Mouse (Mus musculus): ENCODE data around the gene Pold2. TPM values are rescaled to one million over a fixed set of nuclear protein-coding genes. Genes with fewer than 3 reads are reported as not detected.

Pold2 gene
- polyA plus RNA-seq, 1 experiment from 2014 or later: 127 TPM

- Histone ChIP-seq H3K27ac (no peak overlapping the region), H3K27me3 (no peaks in the 10 kb centered on the region), H3K4me1 (replicated peaks) (peaks cover 12% of the 10 kb centered on the region; the same call in 1 of the 2 replicates), H3K4me2 (no peak overlapping the region), H3K36me3 (no peaks in the 10 kb centered on the region), H3K4me3 (replicated peaks) (no peak overlapping the region), H3K9me3 (no peaks in the 10 kb centered on the region), H3K9ac (replicated peaks) (no peak overlapping the region)
- no peak for ATAC-seq (ENCODE audit: insufficient number of reproducible peaks, insufficient read depth, low FRiP score, low TSS enrichment, low read depth)
- WGBS: 93% methylated on average over 2 of the region's 2 CpGs
Measured at GRCm38 (mm10) chr11:5841751-5842150, 36.3 kb downstream of the Pold2 start.

DNA sequence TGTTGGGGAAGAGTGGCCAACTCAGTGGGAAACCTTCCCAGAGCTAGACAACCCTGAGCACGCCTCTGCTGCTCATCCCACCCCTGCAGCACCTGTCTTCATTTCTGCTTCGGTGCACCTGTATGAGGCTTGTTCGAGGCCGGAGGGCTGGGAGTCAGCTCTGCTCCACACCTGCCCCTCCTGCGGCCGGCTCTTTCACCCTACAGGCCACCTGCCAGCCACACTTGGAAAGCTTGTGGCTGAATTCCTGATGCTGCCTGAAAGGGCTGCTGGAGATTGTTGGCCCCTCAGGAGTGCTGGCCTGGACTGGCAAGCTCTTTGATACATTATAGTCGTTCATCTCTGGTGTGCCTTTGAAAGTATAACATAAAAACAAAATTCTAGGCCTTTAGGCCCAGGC lies 37.7 kb downstream of the Pold2 start:
- Histone ChIP-seq H3K4me3 (replicated peaks) (no peak overlapping the region), H3K27me3 (no peaks in the 10 kb centered on the region), H3K4me1 (replicated peaks) (peaks cover 12% of the 10 kb centered on the region; the same call in 1 of the 2 replicates), H3K4me2 (no peak overlapping the region), H3K36me3 (peaks cover under 1% of the 10 kb centered on the region; the same call in 1 of the 2 replicates), H3K27ac (peak overlapping the region; percentile 60), H3K9ac (replicated peaks) (no peak overlapping the region), H3K9me3 (no peaks in the 10 kb centered on the region)
- ATAC-seq (ENCODE audit: insufficient number of reproducible peaks, insufficient read depth, low FRiP score, low TSS enrichment, low read depth): no peak
- 76% methylated on average over 7 of the region's 7 CpGs for WGBS

- ATAC-seq (ENCODE audit: insufficient number of reproducible peaks, insufficient read depth, low FRiP score, low TSS enrichment, low read depth): peak; percentile 87
- Histone ChIP-seq H3K9me3 (no peaks in the 10 kb centered on the region), H3K9ac (replicated peaks) (peak within 1 kb of the TSS; percentile 86), H3K27ac (peak within 1 kb of the TSS; percentile 78), H3K4me3 (replicated peaks) (peak within 1 kb of the TSS; percentile 78), H3K4me2 (peak within 1 kb of the TSS; percentile 88), H3K36me3 (peaks cover 25% of the 10 kb centered on the region), H3K4me1 (replicated peaks) (peaks cover 12% of the 10 kb centered on the region; the same call in 1 of the 2 replicates), H3K27me3 (no peaks in the 10 kb centered on the region)
- WGBS: under 1% methylated on average over 63 of the region's 63 CpGs
Measured at GRCm38 (mm10) chr11:5837251-5838246, 40.5 kb downstream of the Pold2 start, which contains the start of gene Polm. Gene Polm, minus strand, starts transcription at chr11:5838016.

DNA sequence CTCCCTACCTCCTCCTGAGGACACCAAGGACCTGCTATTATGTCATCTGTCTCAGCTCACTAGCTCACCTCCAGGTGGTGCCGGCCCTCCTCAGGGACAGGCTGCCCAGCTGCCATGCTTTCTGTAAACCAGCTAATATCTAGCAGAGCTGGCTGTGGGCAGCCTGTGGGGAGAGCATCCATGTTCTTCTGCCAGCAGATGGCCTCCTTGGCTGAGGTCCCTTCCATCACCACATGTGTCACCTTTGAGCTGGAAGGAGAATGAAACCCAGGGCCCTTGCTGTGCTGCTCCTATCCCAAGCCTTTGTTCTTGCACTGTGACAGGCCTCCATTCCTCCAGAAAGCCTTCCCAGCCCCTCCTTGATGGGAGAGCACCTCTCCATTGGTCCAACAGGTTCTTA lies 42.0 kb downstream of the Pold2 start:
- Histone ChIP-seq H3K4me1 (replicated peaks) (peaks cover 12% of the 10 kb centered on the region; the same call in 1 of the 2 replicates), H3K4me2 (no peak overlapping the region), H3K9ac (replicated peaks) (no peak overlapping the region), H3K27me3 (no peaks in the 10 kb centered on the region), H3K9me3 (no peaks in the 10 kb centered on the region), H3K36me3 (peaks cover 40% of the 10 kb centered on the region), H3K27ac (no peak overlapping the region), H3K4me3 (replicated peaks) (no peak overlapping the region)
- no peak for ATAC-seq (ENCODE audit: insufficient number of reproducible peaks, insufficient read depth, low FRiP score, low TSS enrichment, low read depth)
- 48% methylated on average over 1 of the region's 1 CpGs for WGBS

DNA sequence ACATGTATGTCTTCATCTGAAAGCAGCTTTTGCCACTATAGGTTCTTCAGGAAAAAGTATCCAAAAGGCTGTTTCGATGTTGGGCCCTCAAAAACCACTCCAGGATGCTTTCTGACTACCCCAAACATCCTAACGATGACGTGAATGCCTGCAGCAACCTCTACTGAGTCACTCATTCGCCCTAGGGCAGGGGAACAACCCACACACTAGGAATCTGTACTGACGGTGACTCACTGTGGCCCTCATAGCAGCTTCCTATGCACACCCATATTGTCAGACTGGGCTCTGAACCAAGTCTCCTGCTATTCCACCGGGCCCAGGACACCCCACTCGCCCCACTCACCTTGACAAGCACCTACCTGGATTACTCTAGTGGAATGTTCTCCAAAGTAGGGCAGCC lies 43.0 kb downstream of the Pold2 start:
- ATAC-seq (ENCODE audit: insufficient number of reproducible peaks, insufficient read depth, low FRiP score, low TSS enrichment, low read depth): no peak
- H3K27me3 ChIP-seq: no peaks in the 10 kb centered on the region
- no peak overlapping the region for H3K27ac ChIP-seq
- peaks cover 8% of the 10 kb centered on the region; the same call in 1 of the 2 replicates for H3K4me1 ChIP-seq (replicated peaks)
- WGBS: 87% methylated on average over 7 of the region's 7 CpGs
- no peaks in the 10 kb centered on the region for H3K9me3 ChIP-seq
- H3K36me3 ChIP-seq: peaks cover 47% of the 10 kb centered on the region
- H3K9ac ChIP-seq (replicated peaks): no peak overlapping the region
- no peak overlapping the region for H3K4me2 ChIP-seq
- H3K4me3 ChIP-seq (replicated peaks): no peak overlapping the region

DNA sequence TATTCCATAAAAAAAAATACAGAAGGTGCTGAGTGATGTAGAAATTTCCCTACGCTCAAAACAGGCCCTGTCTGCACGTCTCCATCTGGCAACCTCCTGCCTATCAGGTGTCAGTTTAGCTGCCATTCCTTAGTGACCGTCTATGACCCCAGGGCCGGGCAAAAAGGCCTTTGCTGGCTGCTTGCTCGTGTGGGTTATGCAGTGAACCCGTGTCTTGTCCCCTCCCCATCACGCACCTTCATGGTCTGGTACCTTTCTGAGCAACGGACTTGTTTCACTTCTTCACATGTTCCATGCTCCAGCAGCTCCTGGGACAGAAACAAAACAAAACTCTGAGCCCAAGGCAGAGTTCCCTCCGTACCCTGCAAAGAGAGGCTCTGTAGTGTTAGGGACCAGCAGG lies 43.6 kb downstream of the Pold2 start:
- 79% methylated on average over 9 of the region's 9 CpGs for WGBS
- peaks cover 52% of the 10 kb centered on the region for H3K36me3 ChIP-seq
- no peak overlapping the region for H3K27ac ChIP-seq
- H3K9me3 ChIP-seq: no peaks in the 10 kb centered on the region
- no peak for ATAC-seq (ENCODE audit: insufficient number of reproducible peaks, insufficient read depth, low FRiP score, low TSS enrichment, low read depth)
- H3K4me3 ChIP-seq (replicated peaks): no peak overlapping the region
- 0 out of 2 replicates have a peak, but pooled peaks cover 3% of the 10 kb centered on the region for H3K4me1 ChIP-seq (replicated peaks)
- no peak overlapping the region for H3K4me2 ChIP-seq
- no peaks in the 10 kb centered on the region for H3K27me3 ChIP-seq
- H3K9ac ChIP-seq (replicated peaks): no peak overlapping the region

DNA sequence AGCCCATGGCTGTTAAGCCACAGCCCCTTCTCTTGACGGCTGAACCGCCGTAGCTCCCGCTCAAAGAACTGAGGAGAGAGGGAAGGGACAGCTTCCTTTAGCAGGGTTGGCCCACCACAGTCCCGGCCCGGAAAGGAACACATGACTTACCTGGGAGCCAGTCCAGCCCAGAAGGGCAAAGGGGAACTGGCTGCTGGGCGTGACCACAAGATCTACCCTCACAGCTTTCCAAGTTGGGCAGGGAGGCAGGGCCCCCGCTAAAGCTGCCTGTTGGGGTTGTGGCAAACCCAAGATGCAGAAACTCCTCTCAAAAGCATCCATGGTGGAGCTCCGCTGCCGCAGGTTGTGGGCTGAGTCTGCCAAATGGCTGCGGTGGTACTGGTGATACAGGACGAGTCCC lies 48.8 kb downstream of the Pold2 start:
- Histone ChIP-seq H3K36me3 (peaks cover 62% of the 10 kb centered on the region), H3K27me3 (no peaks in the 10 kb centered on the region), H3K4me3 (replicated peaks) (no peak overlapping the region), H3K27ac (no peak overlapping the region), H3K9ac (replicated peaks) (no peak overlapping the region), H3K9me3 (no peaks in the 10 kb centered on the region), H3K4me1 (replicated peaks) (0 out of 2 replicates have a peak, but pooled peaks cover 3% of the 10 kb centered on the region), H3K4me2 (no peak overlapping the region)
- no peak for ATAC-seq (ENCODE audit: insufficient number of reproducible peaks, insufficient read depth, low FRiP score, low TSS enrichment, low read depth)
- 91% methylated on average over 12 of the region's 12 CpGs for WGBS

GRCm38 (mm10) chr11:5828509-5829191 lies 49.4 kb downstream of the Pold2 start:
- Histone ChIP-seq H3K4me1 (replicated peaks) (0 out of 2 replicates have a peak, but pooled peaks cover 3% of the 10 kb centered on the region), H3K9me3 (no peaks in the 10 kb centered on the region), H3K27ac (no peak overlapping the region), H3K4me2 (no peak overlapping the region), H3K9ac (replicated peaks) (no peak overlapping the region), H3K4me3 (replicated peaks) (no peak overlapping the region), H3K27me3 (no peaks in the 10 kb centered on the region), H3K36me3 (peaks cover 55% of the 10 kb centered on the region)
- WGBS: 85% methylated on average over 11 of the region's 11 CpGs
- no peak for ATAC-seq (ENCODE audit: insufficient number of reproducible peaks, insufficient read depth, low FRiP score, low TSS enrichment, low read depth)

DNA sequence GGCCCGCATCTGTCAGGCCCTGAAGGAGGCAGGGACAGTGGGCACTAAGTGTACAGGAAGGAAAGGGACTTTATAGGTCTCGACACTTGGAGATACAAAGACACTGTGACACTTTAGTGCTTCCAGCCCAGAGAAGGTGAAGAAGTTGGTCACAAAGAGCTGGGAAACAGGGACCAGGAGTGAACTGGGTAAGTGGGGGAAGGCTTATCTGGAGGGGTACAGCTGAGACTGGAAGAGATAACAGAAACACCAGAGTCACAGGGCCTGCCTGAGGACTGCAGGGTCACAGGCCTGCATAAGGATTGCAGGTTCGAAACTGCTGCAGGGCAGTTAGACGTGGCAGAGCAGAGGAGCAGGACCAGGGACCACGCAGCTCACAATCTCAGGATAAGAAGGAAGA lies 50.2 kb downstream of the Pold2 start:
- no peak for ATAC-seq (ENCODE audit: insufficient number of reproducible peaks, insufficient read depth, low FRiP score, low TSS enrichment, low read depth)
- 91% methylated on average over 5 of the region's 5 CpGs for WGBS

DNA sequence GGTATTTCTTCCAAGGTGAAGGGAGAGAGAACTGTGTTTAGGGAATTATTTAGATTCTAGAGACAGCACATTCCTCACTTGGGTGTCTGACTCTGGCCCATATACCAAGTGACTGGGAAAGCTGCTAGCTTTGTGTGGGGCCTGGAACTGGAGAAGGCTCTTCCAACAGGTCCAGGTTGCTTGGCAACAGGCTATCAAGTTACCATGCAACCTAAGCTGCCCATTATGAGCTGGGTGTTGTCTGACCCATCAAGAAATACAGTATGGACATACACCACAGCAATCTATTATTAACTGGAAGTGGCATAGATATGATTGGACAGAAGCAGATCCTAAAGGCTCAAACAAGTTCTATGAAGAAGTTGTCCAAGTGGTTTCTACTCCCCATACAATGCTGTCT lies 52.7 kb downstream of the Pold2 start:
- Histone ChIP-seq H3K4me3 (replicated peaks) (no peak overlapping the region), H3K9ac (replicated peaks) (no peak overlapping the region), H3K36me3 (peaks cover 26% of the 10 kb centered on the region), H3K27me3 (no peaks in the 10 kb centered on the region), H3K9me3 (no peaks in the 10 kb centered on the region), H3K4me1 (replicated peaks) (0 out of 2 replicates have a peak, but pooled peaks cover 3% of the 10 kb centered on the region), H3K4me2 (no peak overlapping the region), H3K27ac (no peak overlapping the region)
- no peak for ATAC-seq (ENCODE audit: insufficient number of reproducible peaks, insufficient read depth, low FRiP score, low TSS enrichment, low read depth)

More for the DNA sequence above, 50.2 kb downstream of the Pold2 start:
- H3K9me3 ChIP-seq: no peaks in the 10 kb centered on the region
- H3K4me1 ChIP-seq (replicated peaks): 0 out of 2 replicates have a peak, but pooled peaks cover 3% of the 10 kb centered on the region
- peaks cover 51% of the 10 kb centered on the region for H3K36me3 ChIP-seq
- H3K9ac ChIP-seq (replicated peaks): no peak overlapping the region
- H3K4me2 ChIP-seq: no peak overlapping the region
- no peak overlapping the region for H3K4me3 ChIP-seq (replicated peaks)
- no peaks in the 10 kb centered on the region for H3K27me3 ChIP-seq
- H3K27ac ChIP-seq: no peak overlapping the region

Measured in limb, embryonic 12.5 days (tissue).